Mouse (Mus musculus) bone marrow macrophage, adult 2 months (primary cell): Measurements from ENCODE around the gene Six1. TPM values are rescaled to one million over a fixed set of nuclear protein-coding genes. Genes with fewer than 3 reads are reported as not detected.
A peak's percentile ranks its signal among the peaks of the same experiment; 100 is the strongest.
"Not testable (repeated sequence)": the region's sequence is repeated elsewhere in the genome, so short reads cannot be mapped to it uniquely, and the experiment has no call there.

Source experiments
- H3K27ac ChIP-seq: 2 replicates; pipeline ENCODE4 v1.5.1; 2012; ENCODE audit warnings: low read depth, low read length; ENCODE audit not compliant: insufficient read depth
- H3K4me1 ChIP-seq: 2 replicates; pipeline ENCODE4 v1.6.1; 2012; ENCODE audit warnings: low read length; ENCODE audit not compliant: control insufficient read depth, insufficient read depth
- H3K4me3 ChIP-seq: 2 replicates; pipeline ENCODE4 v1.5.1; 2012; ENCODE audit warnings: mild to moderate bottlenecking, low read length, moderate library complexity; ENCODE audit not compliant: insufficient read depth
- CTCF ChIP-seq: IDR thresholded peaks from 2 replicates; pipeline ENCODE4 v1.5.1; 2012; ENCODE audit warnings: low read depth, mild to moderate bottlenecking, low read length, moderate library complexity
- POLR2A ChIP-seq: IDR thresholded peaks from 2 replicates; pipeline ENCODE4 v1.6.1; 2012; ENCODE audit warnings: mild to moderate bottlenecking, low read depth, low read length, borderline replicate concordance
- polyA plus RNA-seq: library from polyadenylated mRNA; stranded (reverse); fragments of >200 nt; gene quantifications from 2 replicates; pipeline ENCODE4 v1.2.4, GENCODE M21; 2012; ENCODE audit not compliant: missing spikeins, insufficient read depth, insufficient read length

Gene Six1
- polyA plus RNA-seq, 1 experiment: not detected

- peaks cover 11% of the 10 kb centered on the region for H3K4me1 ChIP-seq
- no peak for TF ChIP-seq POLR2A
- no peak for TF ChIP-seq CTCF
- no peak overlapping the region for H3K4me3 ChIP-seq
- no peak overlapping the region for H3K27ac ChIP-seq
Measured at GRCm38 (mm10) chr12:73083773-73084172, 30.1 kb upstream of the Six1 start.

- H3K4me1 ChIP-seq, H3K4me3 ChIP-seq, H3K27ac ChIP-seq: not testable (repeated sequence)
Measured at GRCm38 (mm10) chr12:73081828-73082227, 28.1 kb upstream of the Six1 start.

DNA sequence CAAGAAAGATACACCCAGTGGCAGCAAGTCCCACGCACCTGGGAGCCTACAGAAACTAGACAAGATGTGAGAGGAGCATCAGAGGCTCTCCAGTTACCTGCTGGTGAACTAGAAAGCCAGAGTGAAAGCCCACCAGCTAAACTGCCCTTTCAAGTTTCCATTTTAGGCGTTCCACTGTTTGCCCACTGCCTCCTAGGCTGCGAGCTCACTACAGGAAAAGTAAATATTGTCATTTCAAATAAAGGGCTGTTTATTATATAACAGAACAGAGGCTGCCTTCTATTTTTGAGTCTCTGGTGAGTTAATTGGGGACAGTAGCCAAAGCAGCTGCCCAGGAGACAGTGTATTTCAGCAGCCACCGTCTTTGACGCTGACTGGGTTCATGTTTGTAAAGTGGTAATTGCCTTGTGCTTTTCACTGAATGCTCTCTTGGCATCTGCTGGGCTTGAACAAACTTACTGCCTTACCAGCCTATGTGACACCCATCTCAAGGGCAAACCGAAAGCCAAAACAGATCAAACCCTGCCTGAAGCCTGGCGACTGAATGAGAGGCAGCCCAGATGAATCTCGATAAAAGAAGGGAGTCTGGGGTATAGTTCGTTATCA, 7.2 kb upstream of the Six1 start:
- TF ChIP-seq POLR2A (no peak), CTCF (no peak)
- H3K27ac ChIP-seq: no peak overlapping the region
- H3K4me1 ChIP-seq: no peaks in the 10 kb centered on the region
- no peak overlapping the region for H3K4me3 ChIP-seq

GRCm38 (mm10) chr12:73057492-73057891, 3.8 kb upstream of the Six1 start:
- no peak overlapping the region for H3K27ac ChIP-seq
- no peaks in the 10 kb centered on the region for H3K4me1 ChIP-seq
- H3K4me3 ChIP-seq: no peak overlapping the region
- TF ChIP-seq POLR2A (no peak), CTCF (no peak)

DNA sequence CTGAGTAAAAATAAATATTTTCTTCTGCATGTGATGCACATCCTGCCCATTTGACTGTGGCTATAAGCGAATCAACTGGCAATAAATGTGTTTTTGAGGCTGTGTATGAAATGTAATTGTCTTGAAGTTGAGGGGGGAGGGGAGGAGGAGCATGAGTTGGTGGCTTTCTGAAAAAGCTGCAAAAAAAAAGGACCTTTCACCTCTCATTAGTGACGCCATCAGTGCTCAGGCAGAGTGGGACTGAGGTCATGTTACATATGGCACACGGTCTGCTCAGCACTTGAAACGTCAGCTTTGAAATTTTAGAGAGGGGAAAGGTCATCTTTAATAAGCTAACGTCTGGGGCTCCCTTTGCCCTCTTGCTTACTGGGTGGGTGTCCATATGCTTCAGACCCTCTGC, 1.8 kb upstream of the Six1 start:
- TF ChIP-seq POLR2A (no peak), CTCF (no peak)
- Histone ChIP-seq H3K4me3 (no peak overlapping the region), H3K4me1 (no peaks in the 10 kb centered on the region), H3K27ac (no peak overlapping the region)

DNA sequence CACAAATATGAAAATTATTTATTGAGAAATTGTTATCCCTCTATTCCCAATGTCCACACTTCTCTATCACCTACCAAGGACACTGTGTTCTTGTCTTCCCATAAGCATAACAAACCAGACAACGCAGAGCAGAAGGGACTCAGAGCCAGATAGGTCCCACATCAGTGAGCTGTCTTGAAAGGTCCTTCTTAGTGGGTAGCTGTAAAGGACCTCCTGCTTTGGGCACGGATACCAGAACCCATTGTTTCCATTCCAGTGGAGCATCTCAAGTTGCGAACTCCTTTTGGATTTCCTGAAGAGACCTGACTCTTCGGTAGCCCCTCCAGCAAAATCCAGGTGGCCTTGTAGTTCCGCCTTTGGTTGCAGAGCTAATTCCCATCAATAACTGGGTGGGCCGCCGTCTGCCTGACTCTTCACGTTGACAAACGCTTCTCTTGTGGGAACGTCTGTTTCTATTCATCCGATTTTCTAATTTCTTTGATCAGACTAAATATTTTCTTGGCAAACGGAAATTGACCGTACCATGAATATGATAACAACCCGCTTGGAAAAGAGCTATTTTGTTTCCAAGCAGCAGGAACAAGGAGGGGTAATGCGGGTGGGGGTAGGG, 994 bp upstream of the Six1 start:
- no peak for TF ChIP-seq CTCF
- TF ChIP-seq POLR2A: no peak
- Histone ChIP-seq H3K4me3 (no peak overlapping the region), H3K27ac (no peak overlapping the region), H3K4me1 (no peaks in the 10 kb centered on the region)

DNA sequence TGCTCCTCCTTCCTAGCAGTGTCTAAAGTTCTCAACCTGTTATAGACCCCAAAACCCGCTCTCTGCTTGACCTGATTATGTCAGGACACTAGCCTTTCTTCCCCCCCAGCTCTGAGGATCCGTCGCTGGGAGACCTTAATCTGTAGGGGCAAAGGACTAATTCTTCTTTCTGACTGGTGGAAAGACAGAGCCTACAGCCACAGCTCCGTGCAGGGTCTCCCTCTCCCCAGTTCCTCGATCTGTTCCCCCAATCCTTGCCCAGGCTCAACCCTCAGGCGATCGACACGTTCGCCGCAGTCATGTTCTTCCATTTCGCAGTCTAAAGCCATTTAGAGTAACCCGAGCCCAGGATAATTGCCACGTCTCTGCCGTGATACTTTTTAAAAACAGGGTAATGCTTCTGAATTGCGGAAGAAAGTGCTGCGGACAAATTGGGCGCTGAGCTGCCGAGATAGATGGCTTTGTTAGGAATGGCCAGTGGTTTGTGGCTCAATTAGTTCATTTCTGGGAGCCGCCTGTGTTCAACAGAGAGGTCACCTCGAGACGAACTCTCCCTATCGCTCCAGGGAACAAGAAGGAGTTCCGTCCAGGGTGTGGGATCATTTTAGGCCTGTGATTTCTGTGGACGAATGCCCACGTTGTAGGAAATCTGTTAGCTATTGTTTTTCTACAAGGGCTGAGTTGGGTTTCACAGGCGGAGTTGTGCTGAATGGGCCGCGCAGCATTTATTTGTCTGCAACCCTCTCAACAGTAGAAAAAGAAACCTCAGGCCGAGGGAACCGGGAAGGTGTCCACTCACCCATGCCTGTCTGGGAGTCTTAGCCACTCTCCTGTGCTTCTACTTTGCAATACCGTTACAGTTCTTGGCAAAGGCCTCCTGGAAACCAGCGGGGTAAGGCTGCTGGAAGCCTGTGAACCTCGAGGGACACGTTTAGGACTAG, 766 bp downstream of the Six1 start:
- H3K4me1 ChIP-seq: no peaks in the 10 kb centered on the region

GRCm38 (mm10) chr12:73052036-73052650, 1.5 kb downstream of the Six1 start:
- Histone ChIP-seq H3K27ac (no peak overlapping the region), H3K4me1 (no peaks in the 10 kb centered on the region), H3K4me3 (peak overlapping the region; percentile 79; the same call in 1 of the 2 replicates)
- no peak for TF ChIP-seq POLR2A
- no peak for TF ChIP-seq CTCF

More for the DNA sequence above, 766 bp downstream of the Six1 start:
- peak overlapping the region; percentile 79 for H3K4me3 ChIP-seq
- H3K27ac ChIP-seq: no peak overlapping the region
- TF ChIP-seq CTCF: no peak
- TF ChIP-seq POLR2A: no peak

DNA sequence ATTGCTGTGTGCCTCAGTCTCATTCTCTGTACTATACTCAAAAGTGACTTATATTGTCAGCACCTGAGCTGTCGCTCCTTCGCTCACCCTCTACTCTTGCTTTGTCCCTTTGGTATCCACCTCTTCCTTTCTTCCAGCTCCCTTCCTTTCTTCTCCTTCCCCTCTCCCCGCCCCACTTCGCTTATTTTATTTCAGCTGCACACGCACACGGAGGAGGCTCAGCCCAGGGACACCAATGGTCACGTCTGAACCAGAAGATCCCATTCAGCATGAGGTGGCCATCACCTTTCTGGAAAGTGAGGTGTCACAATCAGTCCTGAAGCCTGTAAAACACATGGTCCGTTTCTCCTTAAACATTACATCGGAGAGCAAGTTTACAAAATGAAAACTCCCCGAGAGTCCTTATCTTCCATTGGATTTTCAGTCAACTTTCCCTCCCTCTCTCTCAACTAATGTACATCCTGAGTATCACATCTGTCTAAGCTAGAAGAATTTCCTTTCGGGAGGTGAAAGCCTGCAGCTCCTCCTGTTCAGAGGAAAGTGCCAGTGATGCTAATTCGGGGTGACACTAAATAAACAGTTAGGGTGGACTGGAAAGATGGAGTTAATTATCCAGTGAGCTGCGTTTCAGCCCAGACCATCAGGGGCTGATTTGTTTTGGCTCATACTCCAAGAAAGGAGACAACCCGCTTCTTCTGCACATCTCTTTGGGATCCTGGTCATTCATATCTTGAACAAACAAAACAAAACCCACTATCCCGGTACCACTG, 2.7 kb downstream of the Six1 start:
- no peak overlapping the region for H3K4me3 ChIP-seq

More for the DNA sequence above, 2.7 kb downstream of the Six1 start:
- H3K4me1 ChIP-seq: peaks cover 2% of the 10 kb centered on the region; the same call in 1 of the 2 replicates
- no peak for TF ChIP-seq POLR2A
- TF ChIP-seq CTCF: no peak
- no peak overlapping the region for H3K27ac ChIP-seq
